Mouse (Mus musculus): ENCODE data around the gene Lrrc8a.

Lrrc8a gene

GRCm38 (mm10) chr2:30309351-30309750 lies 71.8 kb downstream of the Lrrc8a start:
- no peak for DNase-seq

GRCm38 (mm10) chr2:30311481-30311880 lies 74.0 kb downstream of the Lrrc8a start:
- no peak for DNase-seq
